Mouse (Mus musculus): ENCODE measurements around the gene Kcnh5. TPM values are rescaled to one million over a fixed set of nuclear protein-coding genes. Genes with fewer than 3 reads are reported as not detected.

Gene Kcnh5
- polyA plus RNA-seq, 1 experiment from 2014 or later, result 0.84 TPM

- no peaks in the 10 kb centered on the region for H3K36me3 ChIP-seq (ENCODE audit: control insufficient read depth, insufficient read depth, low read length)
- no peaks in the 10 kb centered on the region for H3K4me1 ChIP-seq (replicated peaks; ENCODE audit: control insufficient read depth, insufficient read depth, low read length)
- no peak overlapping the region for H3K9ac ChIP-seq (ENCODE audit: low read length)
- ATAC-seq (replicated peaks; ENCODE audit: low FRiP score) (no peak), DNase-seq (ENCODE audit: low spot score) (no peak)
- H3K9me3 ChIP-seq (ENCODE audit: control insufficient read depth, low read length), result no peaks in the 10 kb centered on the region
- H3K27ac ChIP-seq (ENCODE audit: low read depth, low read length), result no peak overlapping the region
- no peaks in the 10 kb centered on the region for H3K27me3 ChIP-seq (ENCODE audit: control insufficient read depth, insufficient read depth, low read length)
- no peak overlapping the region for H3K4me3 ChIP-seq (ENCODE audit: low read depth, low read length)
- H3K4me2 ChIP-seq (ENCODE audit: low read depth, low read length, severe bottlenecking), result no peak overlapping the region
Observed at GRCm38 (mm10) chr12:74900777-74901176, 276.4 kb downstream of the Kcnh5 start.

GRCm38 (mm10) chr12:74899055-74899454, 278.1 kb downstream of the Kcnh5 start:
- Histone ChIP-seq H3K4me1 (replicated peaks; ENCODE audit: control insufficient read depth, insufficient read depth, low read length) (no peaks in the 10 kb centered on the region), H3K36me3 (ENCODE audit: control insufficient read depth, insufficient read depth, low read length) (no peaks in the 10 kb centered on the region), H3K4me2 (ENCODE audit: low read depth, low read length, severe bottlenecking) (no peak overlapping the region), H3K27ac (ENCODE audit: low read depth, low read length) (no peak overlapping the region), H3K9ac (ENCODE audit: low read length) (no peak overlapping the region), H3K27me3 (ENCODE audit: control insufficient read depth, insufficient read depth, low read length) (no peaks in the 10 kb centered on the region), H3K9me3 (ENCODE audit: control insufficient read depth, low read length) (no peaks in the 10 kb centered on the region), H3K4me3 (ENCODE audit: low read depth, low read length) (no peak overlapping the region)
- 92% methylated on average over 4 of the region's 4 CpGs for WGBS
- ATAC-seq (replicated peaks; ENCODE audit: low FRiP score) (no peak), DNase-seq (ENCODE audit: low spot score) (no peak)

GRCm38 (mm10) chr12:74898211-74898610, 278.9 kb downstream of the Kcnh5 start:
- Histone ChIP-seq H3K4me2 (ENCODE audit: low read depth, low read length, severe bottlenecking) (no peak overlapping the region), H3K4me3 (ENCODE audit: low read depth, low read length) (no peak overlapping the region), H3K27ac (ENCODE audit: low read depth, low read length) (no peak overlapping the region), H3K9ac (ENCODE audit: low read length) (no peak overlapping the region), H3K4me1 (replicated peaks; ENCODE audit: control insufficient read depth, insufficient read depth, low read length) (no peaks in the 10 kb centered on the region), H3K9me3 (ENCODE audit: control insufficient read depth, low read length) (no peaks in the 10 kb centered on the region), H3K27me3 (ENCODE audit: control insufficient read depth, insufficient read depth, low read length) (no peaks in the 10 kb centered on the region), H3K36me3 (ENCODE audit: control insufficient read depth, insufficient read depth, low read length) (no peaks in the 10 kb centered on the region)
- WGBS, result 95% methylated on average over 9 of the region's 9 CpGs
- DNase-seq (ENCODE audit: low spot score) (no peak), ATAC-seq (replicated peaks; ENCODE audit: low FRiP score) (no peak)

- Histone ChIP-seq H3K9ac (ENCODE audit: low read length) (no peak overlapping the region), H3K9me3 (ENCODE audit: control insufficient read depth, low read length) (no peaks in the 10 kb centered on the region), H3K4me2 (ENCODE audit: low read depth, low read length, severe bottlenecking) (no peak overlapping the region), H3K4me3 (ENCODE audit: low read depth, low read length) (no peak overlapping the region), H3K36me3 (ENCODE audit: control insufficient read depth, insufficient read depth, low read length) (no peaks in the 10 kb centered on the region), H3K27ac (ENCODE audit: low read depth, low read length) (no peak overlapping the region), H3K4me1 (replicated peaks; ENCODE audit: control insufficient read depth, insufficient read depth, low read length) (no peaks in the 10 kb centered on the region), H3K27me3 (ENCODE audit: control insufficient read depth, insufficient read depth, low read length) (no peaks in the 10 kb centered on the region)
- DNase-seq (ENCODE audit: low spot score), result no peak
- WGBS, result 90% methylated on average over 11 of the region's 11 CpGs
- no peak for ATAC-seq (replicated peaks; ENCODE audit: low FRiP score)
Observed at GRCm38 (mm10) chr12:74894870-74895423, 282.2 kb downstream of the Kcnh5 start.

DNA sequence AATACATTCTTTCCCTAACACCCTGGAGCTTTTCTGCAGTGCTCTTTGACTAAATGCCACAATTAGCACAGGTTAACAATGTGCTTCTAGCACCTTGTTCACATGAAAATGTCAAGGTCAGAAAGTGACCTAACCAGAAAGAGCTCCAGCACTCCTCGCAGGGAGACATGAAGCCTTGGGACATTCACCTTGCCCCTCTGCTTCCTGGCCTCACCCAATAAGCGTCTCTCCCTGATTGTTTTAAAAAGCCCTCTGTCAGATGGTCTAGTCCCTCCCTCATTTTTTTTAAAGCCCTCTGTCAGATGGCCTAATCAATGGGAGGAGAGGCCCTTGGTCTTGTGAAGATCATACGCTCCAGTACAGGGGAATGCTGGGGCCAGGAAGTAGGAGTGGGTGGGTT, 287.7 kb downstream of the Kcnh5 start:
- DNase-seq (ENCODE audit: low spot score) (no peak), ATAC-seq (replicated peaks; ENCODE audit: low FRiP score) (no peak)
- no peaks in the 10 kb centered on the region for H3K36me3 ChIP-seq (ENCODE audit: control insufficient read depth, insufficient read depth, low read length)
- no peaks in the 10 kb centered on the region for H3K9me3 ChIP-seq (ENCODE audit: control insufficient read depth, low read length)
- WGBS, result 62% methylated on average over 3 of the region's 3 CpGs
- H3K27ac ChIP-seq (ENCODE audit: low read depth, low read length), result no peak overlapping the region
- no peak overlapping the region for H3K4me3 ChIP-seq (ENCODE audit: low read depth, low read length)
- H3K4me1 ChIP-seq (replicated peaks; ENCODE audit: control insufficient read depth, insufficient read depth, low read length), result no peaks in the 10 kb centered on the region
- H3K9ac ChIP-seq (ENCODE audit: low read length), result no peak overlapping the region
- no peak overlapping the region for H3K4me2 ChIP-seq (ENCODE audit: low read depth, low read length, severe bottlenecking)
- no peaks in the 10 kb centered on the region for H3K27me3 ChIP-seq (ENCODE audit: control insufficient read depth, insufficient read depth, low read length)

DNA sequence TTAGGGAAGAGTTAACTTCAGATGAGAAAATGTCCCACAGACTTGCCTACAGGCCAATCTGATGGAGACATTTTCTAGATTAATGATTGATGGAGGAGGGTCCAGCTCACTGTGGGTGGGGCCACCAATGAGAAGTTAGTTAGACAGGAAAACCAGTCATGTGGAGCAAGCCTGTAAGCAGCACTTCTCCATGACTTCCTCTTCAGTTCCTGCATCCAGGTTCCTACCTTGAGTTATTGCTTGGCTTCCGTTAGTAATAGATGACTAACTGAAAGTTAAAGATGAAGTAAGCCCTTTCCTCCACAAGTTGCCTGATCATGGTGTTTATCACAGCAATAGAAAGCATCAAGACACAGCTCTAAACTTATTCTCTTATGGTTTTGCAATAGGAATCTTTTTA, 290.1 kb downstream of the Kcnh5 start:
- Histone ChIP-seq H3K4me2 (ENCODE audit: low read depth, low read length, severe bottlenecking) (no peak overlapping the region), H3K4me3 (ENCODE audit: low read depth, low read length) (no peak overlapping the region), H3K9ac (ENCODE audit: low read length) (no peak overlapping the region), H3K27ac (ENCODE audit: low read depth, low read length) (no peak overlapping the region), H3K36me3 (ENCODE audit: control insufficient read depth, insufficient read depth, low read length) (no peaks in the 10 kb centered on the region), H3K4me1 (replicated peaks; ENCODE audit: control insufficient read depth, insufficient read depth, low read length) (no peaks in the 10 kb centered on the region), H3K9me3 (ENCODE audit: control insufficient read depth, low read length) (no peaks in the 10 kb centered on the region), H3K27me3 (ENCODE audit: control insufficient read depth, insufficient read depth, low read length) (no peaks in the 10 kb centered on the region)
- 90% methylated on average over 1 of the region's 1 CpGs for WGBS
- ATAC-seq (replicated peaks; ENCODE audit: low FRiP score) (no peak), DNase-seq (ENCODE audit: low spot score) (no peak)

GRCm38 (mm10) chr12:74881344-74881743, 295.8 kb downstream of the Kcnh5 start:
- Histone ChIP-seq H3K9ac (ENCODE audit: low read length) (no peak overlapping the region), H3K4me3 (ENCODE audit: low read depth, low read length) (no peak overlapping the region), H3K4me1 (replicated peaks; ENCODE audit: control insufficient read depth, insufficient read depth, low read length) (no peaks in the 10 kb centered on the region), H3K9me3 (ENCODE audit: control insufficient read depth, low read length) (no peaks in the 10 kb centered on the region), H3K27ac (ENCODE audit: low read depth, low read length) (no peak overlapping the region), H3K36me3 (ENCODE audit: control insufficient read depth, insufficient read depth, low read length) (no peaks in the 10 kb centered on the region), H3K4me2 (ENCODE audit: low read depth, low read length, severe bottlenecking) (no peak overlapping the region), H3K27me3 (ENCODE audit: control insufficient read depth, insufficient read depth, low read length) (no peaks in the 10 kb centered on the region)
- no peak for ATAC-seq (replicated peaks; ENCODE audit: low FRiP score)
- WGBS, result 78% methylated on average over 6 of the region's 6 CpGs
- DNase-seq (ENCODE audit: low spot score), result no peak

GRCm38 (mm10) chr12:74855666-74856065, 321.5 kb downstream of the Kcnh5 start:
- Histone ChIP-seq H3K9ac (ENCODE audit: low read length) (no peak overlapping the region), H3K27me3 (ENCODE audit: control insufficient read depth, insufficient read depth, low read length) (no peaks in the 10 kb centered on the region), H3K9me3 (ENCODE audit: control insufficient read depth, low read length) (no peaks in the 10 kb centered on the region), H3K27ac (ENCODE audit: low read depth, low read length) (no peak overlapping the region), H3K4me2 (ENCODE audit: low read depth, low read length, severe bottlenecking) (no peak overlapping the region), H3K4me3 (ENCODE audit: low read depth, low read length) (no peak overlapping the region), H3K36me3 (ENCODE audit: control insufficient read depth, insufficient read depth, low read length) (no peaks in the 10 kb centered on the region), H3K4me1 (replicated peaks; ENCODE audit: control insufficient read depth, insufficient read depth, low read length) (no peaks in the 10 kb centered on the region)
- DNase-seq (ENCODE audit: low spot score) (no peak), ATAC-seq (replicated peaks; ENCODE audit: low FRiP score) (no peak)
- WGBS, result 60% methylated on average over 2 of the region's 2 CpGs

DNA sequence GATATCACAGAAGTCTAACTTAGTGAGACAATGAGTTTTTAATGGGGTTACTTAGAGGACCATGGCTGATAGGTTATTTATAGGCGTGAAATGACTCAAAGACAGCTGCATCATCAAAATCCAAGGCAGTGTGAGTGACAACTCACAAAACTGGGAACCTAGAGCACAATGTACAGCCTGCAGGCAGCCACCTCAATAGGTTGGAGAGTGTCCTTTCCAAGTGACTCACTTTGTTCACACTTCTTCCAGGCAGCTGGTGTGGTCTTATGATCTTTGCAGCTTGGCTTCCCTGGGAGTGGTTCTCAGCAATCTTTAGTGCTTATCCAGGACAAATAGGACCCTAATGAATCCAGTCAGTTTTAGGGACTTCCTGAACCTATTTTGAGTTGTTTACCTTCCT, 322.9 kb downstream of the Kcnh5 start:
- Histone ChIP-seq H3K4me3 (ENCODE audit: low read depth, low read length) (no peak overlapping the region), H3K27ac (ENCODE audit: low read depth, low read length) (no peak overlapping the region), H3K36me3 (ENCODE audit: control insufficient read depth, insufficient read depth, low read length) (no peaks in the 10 kb centered on the region), H3K27me3 (ENCODE audit: control insufficient read depth, insufficient read depth, low read length) (no peaks in the 10 kb centered on the region), H3K9me3 (ENCODE audit: control insufficient read depth, low read length) (no peaks in the 10 kb centered on the region), H3K4me2 (ENCODE audit: low read depth, low read length, severe bottlenecking) (no peak overlapping the region), H3K4me1 (replicated peaks; ENCODE audit: control insufficient read depth, insufficient read depth, low read length) (no peaks in the 10 kb centered on the region; the same call in 1 of the 2 replicates), H3K9ac (ENCODE audit: low read length) (no peak overlapping the region)
- no peak for DNase-seq (ENCODE audit: low spot score)
- ATAC-seq (replicated peaks; ENCODE audit: low FRiP score), result no peak
- WGBS, result 65% methylated on average over 1 of the region's 1 CpGs

All from forebrain, embryonic 11.5 days (tissue).